Mouse (Mus musculus) urinary bladder, postnatal 14 days (tissue): ENCODE results near the gene Acap2.

Source experiments
- DNase-seq: peaks from one replicate; pipeline ENCODE4 v3.0.0; 2021; ENCODE audit warnings: low spot score

Gene Acap2

DNA sequence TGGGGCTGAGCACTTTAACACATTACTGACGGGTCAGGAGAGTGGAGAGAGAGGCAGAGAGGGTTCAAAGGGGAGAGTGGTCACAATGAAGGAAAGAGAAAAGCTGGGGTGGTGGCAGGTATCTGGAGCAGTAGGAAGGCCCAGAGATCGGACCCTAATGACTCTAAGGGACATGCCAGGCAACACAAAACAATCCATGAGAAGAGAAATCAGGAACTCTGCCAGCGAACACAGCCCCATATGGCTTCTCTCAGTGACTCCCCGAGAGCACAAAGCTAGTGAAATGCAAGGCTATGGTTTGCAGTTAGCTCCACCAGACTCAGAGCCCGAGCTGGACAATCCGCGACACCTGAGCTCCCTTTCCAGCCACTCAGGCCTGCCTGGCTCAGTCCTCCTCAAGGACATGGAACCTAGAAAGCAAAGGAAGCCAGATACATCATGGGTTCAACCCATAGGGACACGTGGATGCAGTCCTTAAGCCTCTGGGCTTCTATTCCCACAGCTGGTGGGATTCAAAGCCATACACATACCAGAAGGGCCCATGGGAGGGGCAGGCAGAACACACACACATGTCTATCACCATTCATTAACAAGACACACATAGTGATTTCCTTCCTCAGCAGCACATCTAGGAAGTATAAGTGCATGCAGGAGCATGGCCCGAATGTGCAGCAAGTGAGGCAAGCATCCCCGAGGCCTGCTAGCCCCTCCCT is 153.7 kb downstream of the Acap2 start:
- DNase-seq = no peak

DNA sequence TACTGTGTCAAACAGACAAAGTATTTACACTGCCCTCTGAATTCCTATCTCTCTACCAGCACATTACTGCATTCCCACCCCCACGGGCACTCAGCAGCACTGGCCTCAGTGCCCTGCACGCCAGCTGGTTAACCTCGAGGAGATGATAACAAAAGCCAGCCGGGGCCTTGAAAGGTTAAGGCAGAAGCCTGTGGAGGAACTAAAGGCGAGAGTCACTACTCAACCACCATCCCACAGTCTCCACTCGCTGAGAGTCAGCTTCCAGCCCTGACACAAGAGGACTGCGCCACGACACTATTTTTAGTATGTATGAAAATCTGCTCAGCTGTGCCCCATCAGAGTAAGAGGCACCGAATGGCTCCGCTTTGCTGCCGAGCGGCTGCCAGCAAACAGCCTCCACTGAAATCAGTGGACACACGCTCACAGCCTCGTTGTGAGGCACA is 154.8 kb downstream of the Acap2 start:
- no peak for DNase-seq

DNA sequence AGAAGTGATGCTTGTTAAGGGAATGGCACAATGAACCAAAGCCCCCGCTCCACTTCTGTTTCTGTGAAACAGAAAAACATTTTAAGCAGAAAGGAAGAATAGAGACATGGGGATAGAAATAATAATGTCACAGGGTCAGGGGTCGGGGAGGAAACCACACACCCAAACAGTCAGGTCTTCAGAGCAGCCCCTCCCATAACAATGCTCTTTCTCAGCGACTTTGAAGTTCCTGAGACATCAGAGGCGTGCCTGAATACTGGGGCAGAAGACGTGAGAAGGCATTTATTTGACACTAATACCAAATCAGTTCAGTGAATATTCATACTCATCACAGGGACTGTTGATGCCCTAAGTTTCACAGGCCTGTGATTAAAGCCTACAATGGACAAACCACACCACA is 155.8 kb downstream of the Acap2 start:
- DNase-seq = no peak

DNA sequence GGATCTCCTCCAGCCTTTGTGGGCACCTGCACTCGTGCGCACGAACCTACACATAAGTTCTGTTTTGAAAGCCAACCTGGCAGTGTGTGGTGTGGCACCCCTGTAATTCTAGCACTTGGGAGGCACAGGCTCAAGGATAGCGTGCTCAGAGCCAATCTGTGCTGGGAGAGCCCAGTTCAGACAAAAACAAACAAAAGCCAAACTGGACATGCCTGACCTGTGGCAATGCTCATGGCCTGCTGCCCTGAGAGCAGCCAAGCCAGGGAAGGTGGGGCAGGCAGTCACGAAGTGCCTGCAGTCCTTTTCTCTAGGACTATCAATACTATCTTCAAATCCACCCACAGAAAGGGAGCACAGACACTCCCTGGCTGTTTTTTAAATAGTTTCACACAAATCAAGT is 157.9 kb downstream of the Acap2 start:
- no peak for DNase-seq
